Mouse (Mus musculus): ENCODE data around the gene Tcf12. TPM values are rescaled to one million over a fixed set of nuclear protein-coding genes. Genes with fewer than 3 reads are reported as not detected.
A peak's percentile ranks its signal among the peaks of the same experiment; 100 is the strongest.

Tcf12 gene
- 85.9 TPM for polyA plus RNA-seq (2021)

DNA sequence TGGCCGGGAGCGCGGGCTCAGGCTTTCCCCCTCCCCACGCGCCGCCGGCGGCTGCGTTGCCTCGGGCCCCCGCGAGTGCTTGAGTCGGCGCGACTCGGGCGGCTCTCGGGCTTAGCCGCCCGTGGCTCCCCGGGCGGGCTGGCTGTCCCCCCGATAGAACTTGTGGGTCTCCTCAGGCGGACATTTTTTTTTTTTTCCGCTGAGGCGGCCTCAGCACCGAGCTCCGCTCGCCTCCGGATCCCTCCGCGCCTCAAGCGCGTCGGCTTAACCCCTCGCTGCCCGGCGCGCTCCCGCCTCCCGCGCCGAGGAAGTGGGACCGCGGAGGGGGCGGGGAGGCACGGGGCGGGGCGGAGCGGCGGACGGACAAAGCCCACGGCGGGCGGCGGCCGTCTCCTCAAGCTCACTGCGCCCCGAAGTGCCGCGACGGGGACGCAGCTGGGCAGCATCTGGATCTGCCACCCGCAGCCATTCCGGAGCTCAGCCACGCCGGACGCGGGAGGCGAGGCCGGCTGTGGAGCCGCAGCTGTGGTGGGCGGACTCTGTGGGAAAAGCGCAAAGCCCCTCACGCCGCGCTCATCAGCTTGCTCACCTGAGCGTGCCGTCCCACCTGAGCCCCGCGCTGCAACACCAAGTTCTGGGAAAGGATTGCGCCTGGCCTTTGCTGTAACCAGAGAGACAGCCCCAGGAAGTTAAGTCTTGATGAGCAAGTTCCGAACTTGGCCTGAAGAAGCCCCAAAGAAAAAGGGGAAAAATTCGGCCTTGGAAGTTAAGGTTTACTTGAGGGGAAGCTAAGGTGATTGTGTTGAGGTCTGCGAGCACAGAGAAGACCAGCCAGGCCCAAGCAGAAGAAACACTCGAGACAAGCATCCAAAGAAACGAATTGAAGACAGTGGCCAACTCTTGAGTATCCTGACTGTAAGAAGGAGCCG lies at the start of gene Tcf12:
Gene Tcf12, minus strand, starts transcription at position 250 of the 929 bp plus-strand sequence.
- ChIA-PET CTCF (interaction anchor here (1.3 to 1.6 kb wide), 2 partner anchors 80 to 297 kb away, joined by 3 read pairs; no protein-coding TSS in a partner anchor), POLR2A (interaction anchor here (0.9 to 5.2 kb wide), 3 partner anchors 9 to 81 kb away, joined by 3 to 25 read pairs (median 3); no protein-coding TSS in a partner anchor)
- ATAC-seq (peak; percentile 75), DNase-seq (ENCODE audit: low read depth, low spot score) (no peak)
- in situ Hi-C loops (cut with MboI; ENCODE audit: low pct_unique_long_range_greater_than_20kb) = loop anchor here (25.0 kb wide), 1 partner anchor 275 kb away; no protein-coding TSS in a partner anchor
- no peak for TF ChIP-seq CTCF (IDR thresholded peaks at IDR 0.05)
- H3K27me3 ChIP-seq = no peaks in the 10 kb centered on the region

DNA sequence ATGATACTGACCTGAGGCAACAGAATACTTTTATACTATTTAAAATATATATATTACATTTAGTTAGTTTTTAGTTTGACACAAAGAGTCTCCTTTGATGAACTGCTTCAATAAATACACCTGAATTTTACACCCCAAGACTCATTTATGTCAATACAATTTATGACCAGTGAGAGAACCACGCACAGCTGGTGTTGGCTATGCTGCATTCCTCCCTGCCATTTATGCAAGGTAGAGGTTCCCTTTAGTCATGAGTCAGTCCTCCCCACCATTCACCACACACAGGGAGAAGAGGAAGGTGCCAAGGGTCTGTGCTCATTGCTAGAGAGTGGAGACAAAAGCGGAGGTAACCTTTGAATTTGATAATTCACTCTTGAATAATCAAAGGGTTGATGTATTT lies 46.7 kb upstream of the Tcf12 start:
- no peak for ATAC-seq
- ChIA-PET CTCF (no interaction called here), POLR2A (no interaction called here)
- no peak for TF ChIP-seq CTCF (IDR thresholded peaks at IDR 0.05)
- in situ Hi-C loops (cut with MboI; ENCODE audit: low pct_unique_long_range_greater_than_20kb) = no loop called here
- H3K27me3 ChIP-seq = no peaks in the 10 kb centered on the region
- no peak for DNase-seq (ENCODE audit: low read depth, low spot score)

DNA sequence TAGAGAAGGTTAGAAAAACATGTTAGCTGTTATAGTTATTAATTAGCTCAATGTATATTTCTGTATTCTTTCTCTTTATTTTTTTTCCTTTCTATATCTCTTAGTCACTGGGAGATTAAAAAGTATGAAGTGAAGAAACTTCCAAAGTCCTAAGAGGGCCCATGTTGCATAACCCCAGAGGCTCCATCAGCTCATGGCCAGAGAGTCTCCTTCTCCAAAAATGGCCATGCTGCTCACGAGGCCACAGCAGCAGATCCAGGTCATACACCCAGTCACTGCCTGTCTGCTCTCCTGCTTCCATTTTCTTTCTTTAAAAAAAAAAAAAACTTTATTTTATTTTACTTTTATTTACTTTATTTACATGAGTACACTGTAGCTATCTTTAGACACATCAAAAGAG lies 45.4 kb upstream of the Tcf12 start:
- no peaks in the 10 kb centered on the region for H3K27me3 ChIP-seq
- in situ Hi-C loops (cut with MboI; ENCODE audit: low pct_unique_long_range_greater_than_20kb) = no loop called here
- DNase-seq (ENCODE audit: low read depth, low spot score) (no peak), ATAC-seq (no peak)
- TF ChIP-seq CTCF (IDR thresholded peaks at IDR 0.05) = no peak
- ChIA-PET CTCF (interaction anchor here (0.9 kb wide), 1 partner anchor 11 kb away, joined by 4 read pairs; no protein-coding TSS in a partner anchor), POLR2A (no interaction called here)

DNA sequence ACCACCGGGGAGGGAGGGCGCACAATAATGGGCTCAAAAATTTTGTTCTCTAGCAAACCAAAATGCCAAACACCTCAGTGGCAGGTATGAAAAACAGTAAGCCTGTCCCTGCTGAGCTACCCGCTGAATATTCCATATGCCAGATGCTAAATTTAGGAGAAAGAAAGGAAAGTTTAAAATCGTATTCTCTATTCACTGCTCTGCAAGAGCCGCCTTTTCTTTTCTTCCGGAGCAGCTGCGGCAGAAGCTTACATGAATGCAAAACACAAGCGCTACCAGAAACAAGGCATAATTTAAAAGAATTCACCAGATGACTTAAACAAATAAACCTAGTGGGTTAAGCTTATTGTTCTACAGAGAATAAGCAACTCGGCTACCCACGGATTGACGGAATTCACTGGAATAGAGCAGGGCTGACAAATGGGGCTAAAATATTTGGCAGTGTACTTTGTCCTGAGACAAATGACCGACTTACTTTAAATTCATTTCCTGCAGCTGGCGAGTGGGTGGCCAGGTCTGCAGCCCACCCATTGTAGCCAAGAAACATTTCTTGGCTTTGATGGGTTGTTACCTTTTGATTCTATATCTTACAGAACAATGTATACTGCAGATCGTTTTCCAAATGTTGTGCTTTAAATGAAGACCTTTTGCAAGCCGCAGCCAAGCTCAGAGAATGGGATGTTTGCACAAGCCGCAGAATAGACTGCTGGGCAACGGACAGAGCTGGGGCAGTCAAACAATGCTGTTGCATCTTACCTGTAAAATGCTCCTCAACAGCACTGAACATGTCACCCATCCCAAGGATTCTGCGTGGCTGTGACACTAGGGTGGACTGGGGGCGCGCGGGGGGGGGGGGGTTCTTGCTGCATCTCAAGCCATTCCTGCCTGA lies 43.8 kb upstream of the Tcf12 start:
- CTCF ChIA-PET = interaction anchor here (0.8 to 1.5 kb wide), 3 partner anchors 12 to 23 kb away, joined by 3 read pairs; no protein-coding TSS in a partner anchor
- POLR2A ChIA-PET = no interaction called here
- TF ChIP-seq CTCF (IDR thresholded peaks at IDR 0.05) = no peak
- no peak for DNase-seq (ENCODE audit: low read depth, low spot score)
- in situ Hi-C loops (cut with MboI; ENCODE audit: low pct_unique_long_range_greater_than_20kb) = no loop called here
- ATAC-seq = no peak
- H3K27me3 ChIP-seq = no peaks in the 10 kb centered on the region

DNA sequence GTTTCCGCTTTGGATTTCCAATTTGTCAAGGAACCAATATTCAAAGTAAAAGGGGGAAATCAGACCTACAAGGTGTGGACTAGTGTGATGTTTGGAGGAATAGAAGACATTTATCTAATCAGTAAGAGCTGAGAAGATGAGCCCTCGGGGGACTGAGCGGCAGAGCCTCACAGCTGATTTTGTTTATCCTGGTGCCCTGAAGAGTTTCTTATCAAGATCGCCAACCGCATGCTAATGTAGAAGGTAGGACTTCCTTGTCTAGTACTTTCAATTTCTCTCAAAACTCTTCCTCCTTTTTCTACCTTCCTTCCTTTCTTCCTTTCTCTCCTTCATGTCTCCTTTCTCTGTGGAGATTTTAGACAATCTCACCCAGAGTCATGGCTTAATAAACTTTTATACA lies 32.5 kb upstream of the Tcf12 start:
- TF ChIP-seq CTCF (IDR thresholded peaks at IDR 0.05) = no peak
- in situ Hi-C loops (cut with MboI; ENCODE audit: low pct_unique_long_range_greater_than_20kb) = no loop called here
- ATAC-seq (no peak), DNase-seq (ENCODE audit: low read depth, low spot score) (no peak)
- CTCF ChIA-PET = interaction anchor here (1.4 kb wide), 1 partner anchor 11 kb away, joined by 3 read pairs; no protein-coding TSS in a partner anchor
- POLR2A ChIA-PET = interaction anchor here (0.8 kb wide), 1 partner anchor 12 kb away, joined by 3 read pairs; no protein-coding TSS in a partner anchor
- no peaks in the 10 kb centered on the region for H3K27me3 ChIP-seq

DNA sequence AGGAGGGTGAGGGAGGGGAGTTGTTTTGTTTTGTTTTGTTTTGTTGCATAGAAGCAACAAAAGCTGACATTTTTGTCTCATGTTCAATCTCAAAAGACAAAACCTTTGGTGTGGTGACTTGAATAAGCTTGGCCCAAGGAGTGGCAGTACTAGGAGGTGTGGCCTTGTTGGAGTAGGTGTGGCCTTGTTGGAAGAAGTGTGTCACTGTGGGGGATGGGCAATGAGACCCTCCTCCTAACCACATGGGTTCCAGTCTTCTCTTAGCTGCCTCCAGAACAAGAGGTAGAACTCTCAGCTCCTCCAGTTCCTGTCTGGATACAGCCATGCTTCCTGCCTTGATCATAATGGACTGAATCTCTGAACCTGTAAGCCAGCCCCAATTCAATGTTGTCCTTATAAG lies 26.2 kb upstream of the Tcf12 start:
- no peaks in the 10 kb centered on the region for H3K27me3 ChIP-seq
- in situ Hi-C loops (cut with MboI; ENCODE audit: low pct_unique_long_range_greater_than_20kb) = no loop called here
- DNase-seq (ENCODE audit: low read depth, low spot score) (no peak), ATAC-seq (no peak)
- TF ChIP-seq CTCF (IDR thresholded peaks at IDR 0.05) = no peak
- POLR2A ChIA-PET = no interaction called here
- CTCF ChIA-PET = interaction anchor here (1.1 to 2.0 kb wide), 3 partner anchors 10 to 52 kb away, joined by 3 to 4 read pairs (median 3); no protein-coding TSS in a partner anchor

DNA sequence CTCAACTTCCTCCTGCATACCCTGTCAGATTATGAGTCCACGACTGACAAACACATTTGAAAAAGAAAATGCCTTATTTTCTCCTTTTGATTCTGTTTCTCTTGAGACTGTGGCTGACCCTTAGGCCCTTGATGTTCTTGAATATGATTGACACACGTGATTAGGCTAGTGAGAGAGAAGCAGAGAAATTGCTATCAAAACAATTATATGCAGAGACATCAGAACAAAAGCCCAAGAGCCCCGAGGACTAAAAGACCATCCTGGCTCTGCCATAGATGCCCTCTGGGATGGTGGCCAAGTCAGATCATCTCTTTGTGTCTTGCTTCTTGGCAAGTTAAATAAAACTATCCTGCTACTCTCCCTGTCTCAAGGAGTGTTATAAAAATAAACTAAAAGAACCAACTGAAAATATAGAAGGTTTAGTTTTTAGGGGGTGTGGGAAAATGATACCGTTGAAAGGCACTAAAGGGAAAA lies 22.1 kb upstream of the Tcf12 start:
- DNase-seq (ENCODE audit: low read depth, low spot score) (no peak), ATAC-seq (no peak)
- no peak for TF ChIP-seq CTCF (IDR thresholded peaks at IDR 0.05)
- no peaks in the 10 kb centered on the region for H3K27me3 ChIP-seq
- POLR2A ChIA-PET = interaction anchor here (1.7 kb wide), 1 partner anchor 21 kb away, joined by 25 read pairs; the partner anchor contains the start of gene Tcf12
- CTCF ChIA-PET = no interaction called here
- in situ Hi-C loops (cut with MboI; ENCODE audit: low pct_unique_long_range_greater_than_20kb) = no loop called here

DNA sequence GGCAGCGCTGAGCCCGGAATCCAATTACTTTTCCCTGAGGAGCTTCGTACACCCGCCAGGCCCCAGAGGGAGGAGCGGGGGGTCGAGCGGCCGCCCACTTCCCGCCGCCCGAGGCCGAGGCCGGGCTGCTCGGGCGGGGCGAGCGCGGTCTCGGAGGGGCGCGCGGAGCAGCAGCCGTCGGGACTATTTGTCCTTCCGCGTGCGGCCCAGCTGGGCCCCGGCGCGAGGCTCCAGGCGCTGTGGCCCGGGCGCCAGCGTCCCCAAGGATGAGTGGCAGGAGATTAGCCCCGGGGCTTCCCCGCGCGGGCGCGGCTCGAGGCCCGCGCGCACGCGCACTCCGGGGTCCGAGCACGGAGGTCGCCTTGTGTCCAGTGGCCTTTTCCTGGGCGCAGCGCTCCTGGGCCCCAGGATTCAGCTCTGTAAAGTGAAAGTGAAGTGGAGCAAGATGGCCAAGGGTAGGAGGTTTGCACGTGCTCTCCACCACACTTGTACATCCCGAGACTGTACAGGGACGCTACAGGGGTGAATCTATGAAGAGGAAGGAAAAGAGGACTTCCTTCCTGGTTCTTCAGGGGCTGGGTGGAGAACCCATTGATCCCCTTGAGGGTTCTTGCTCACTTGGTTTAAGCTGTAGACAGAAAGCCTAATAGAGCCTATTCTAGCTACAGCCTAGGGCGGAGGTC lies 21.6 kb upstream of the Tcf12 start:
- in situ Hi-C loops (cut with MboI; ENCODE audit: low pct_unique_long_range_greater_than_20kb) = no loop called here
- ATAC-seq = peak; percentile 89
- no peaks in the 10 kb centered on the region for H3K27me3 ChIP-seq
- ChIA-PET CTCF (interaction anchor here (1.5 kb wide), 1 partner anchor 14 kb away, joined by 3 read pairs; no protein-coding TSS in a partner anchor), POLR2A (interaction anchor here (0.9 to 1.7 kb wide), 3 partner anchors 10 to 21 kb away, joined by 3 to 25 read pairs (median 3); partner anchors contain the start of gene Tcf12)
- TF ChIP-seq CTCF (IDR thresholded peaks at IDR 0.05) = no peak
- peak; percentile 64 for DNase-seq (ENCODE audit: low read depth, low spot score)

DNA sequence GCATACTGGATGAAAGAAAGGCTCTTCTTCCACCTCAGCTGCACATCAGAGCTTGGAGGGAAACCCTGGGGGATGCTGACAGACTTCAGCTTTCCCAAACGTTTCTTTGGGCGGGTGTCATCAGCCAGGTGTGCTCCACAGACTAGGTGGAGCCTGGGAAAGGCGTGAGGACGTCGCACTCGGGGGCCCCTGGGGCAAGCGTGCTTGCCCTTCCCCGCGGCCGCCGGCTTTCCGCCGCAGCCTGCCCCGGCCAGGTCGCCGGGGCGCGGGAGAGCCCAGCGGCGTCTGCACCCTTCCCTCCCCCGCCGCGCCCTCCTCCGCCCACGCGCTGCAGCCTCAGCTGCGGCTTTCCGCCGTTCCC lies 21.0 kb upstream of the Tcf12 start:
- H3K27me3 ChIP-seq = no peaks in the 10 kb centered on the region
- POLR2A ChIA-PET = interaction anchor here (0.6 to 1.7 kb wide), 4 partner anchors 11 to 24 kb away, joined by 3 to 25 read pairs (median 3); partner anchors contain the start of gene Tcf12
- peak; percentile 5 for ATAC-seq
- TF ChIP-seq CTCF (IDR thresholded peaks at IDR 0.05) = no peak
- no peak for DNase-seq (ENCODE audit: low read depth, low spot score)
- in situ Hi-C loops (cut with MboI; ENCODE audit: low pct_unique_long_range_greater_than_20kb) = no loop called here
- CTCF ChIA-PET = interaction anchor here (1.5 kb wide), 1 partner anchor 13 kb away, joined by 3 read pairs; no protein-coding TSS in a partner anchor

Data from Patski (cell line).